Mouse (Mus musculus): ENCODE results near the gene Bcl2l12.

DNA sequence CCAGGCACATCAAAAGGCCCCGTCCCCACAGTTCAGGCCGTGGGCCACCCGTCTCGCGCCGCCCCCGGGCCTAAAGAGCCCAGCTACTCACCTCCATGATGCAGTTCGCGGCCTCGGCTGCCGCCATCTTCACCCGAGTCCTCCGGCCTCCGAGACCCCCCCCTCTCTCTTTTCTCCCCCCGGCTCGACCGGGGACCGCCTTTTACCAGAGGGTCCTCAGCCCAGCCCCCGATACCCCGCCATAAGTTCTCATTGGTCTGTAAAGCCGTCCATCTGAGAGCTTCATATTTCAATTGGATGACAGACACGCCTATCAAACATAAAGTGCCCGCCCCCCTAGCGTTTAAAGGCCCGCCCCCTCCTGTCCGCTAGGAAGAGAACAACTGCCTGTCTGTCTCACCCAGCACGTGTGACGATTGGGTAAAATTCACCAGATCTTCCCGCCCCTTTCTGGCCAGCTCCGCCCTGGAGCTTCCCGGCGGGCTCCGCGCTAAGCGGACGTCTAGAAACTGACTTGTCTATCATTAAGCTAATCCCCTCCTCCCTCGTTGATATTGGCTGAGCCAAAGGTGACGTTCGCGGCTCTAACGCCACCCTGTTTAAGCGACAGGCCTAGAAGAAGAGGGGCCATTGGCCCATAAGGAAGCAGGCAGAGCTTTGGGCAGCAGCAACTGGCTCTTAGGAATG, 12.2 kb downstream of the Bcl2l12 start, which contains the start of gene Prmt1:
- peak; percentile 61 for TF ChIP-seq EP300 (IDR thresholded peaks at IDR 0.05; ENCODE audit: low read depth)
- no peak for TF ChIP-seq CTCF (IDR thresholded peaks at IDR 0.05; ENCODE audit: low read depth)

Measured in liver, embryonic 14.5 days (tissue).